Mouse (Mus musculus) heart, adult 2 months (tissue): Measurements from ENCODE around the gene Lsm4.

ENCODE experiments used
- CTCF ChIP-seq: fragments of 200-600 bp; IDR thresholded peaks from 2 replicates; pipeline ENCODE4 v1.8.1; 2022; ENCODE audit warnings: antibody characterized with exemption, mild to moderate bottlenecking, moderate library complexity
- EP300 ChIP-seq: fragments of 200-500 bp; IDR thresholded peaks from 2 replicates; pipeline ENCODE4 v1.6.1; 2011; ENCODE audit warnings: low read depth, low read length, control low read depth; ENCODE audit not compliant: insufficient read depth

DNA sequence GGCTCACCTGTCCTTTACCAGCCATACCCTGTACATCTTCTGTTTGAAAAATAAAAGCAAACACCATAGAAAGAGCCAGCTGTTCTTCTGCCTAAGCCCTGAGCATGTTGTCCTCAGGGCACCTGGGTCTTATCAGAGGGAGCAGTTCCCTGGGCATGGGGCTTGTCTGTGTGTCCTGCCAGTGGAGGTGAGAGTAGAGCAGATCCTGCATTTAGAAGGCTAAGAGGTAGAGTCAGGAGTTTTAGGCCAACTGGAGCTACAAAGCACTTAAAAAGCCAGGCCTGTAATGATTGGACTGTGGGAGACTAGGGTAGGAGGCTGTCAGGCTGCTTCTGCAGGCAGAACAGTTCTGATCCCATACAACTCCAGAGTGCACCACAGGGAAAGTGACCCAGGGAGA lies 5.6 kb downstream of the Lsm4 start:
- TF ChIP-seq EP300 (no peak), CTCF (no peak)
